Mouse (Mus musculus): ENCODE data around the gene Prrt2. TPM values are rescaled to one million over a fixed set of nuclear protein-coding genes. Genes with fewer than 3 reads are reported as not detected.

Gene Prrt2
- polyA plus RNA-seq, 1 experiment from 2014 or later = 0.13 TPM

- Histone ChIP-seq H3K4me1 (replicated peaks) (peaks cover 74% of the 10 kb centered on the region), H3K9ac (no peak overlapping the region), H3K4me2 (0 out of 2 replicates have a peak overlapping the region, but pooled peaks have one; percentile 96), H3K27me3 (no peaks in the 10 kb centered on the region), H3K4me3 (replicated peaks) (no peak overlapping the region), H3K9me3 (replicated peaks) (no peaks in the 10 kb centered on the region), H3K27ac (replicated peaks) (no peak overlapping the region; the same call in 1 of the 2 replicates), H3K36me3 (replicated peaks) (peaks cover 16% of the 10 kb centered on the region)
- 87% methylated on average over 10 of the region's 10 CpGs for WGBS (ENCODE audit: insufficient replicate concordance)
- ATAC-seq (ENCODE audit: insufficient read depth) = no peak
Measured at GRCm38 (mm10) chr7:127012845-127013244, 8.2 kb downstream of the Prrt2 start.

- Histone ChIP-seq H3K36me3 (replicated peaks) (peaks cover 16% of the 10 kb centered on the region), H3K4me2 (no peak overlapping the region), H3K27ac (replicated peaks) (0 out of 2 replicates have a peak overlapping the region, but pooled peaks have one; percentile 34), H3K9me3 (replicated peaks) (no peaks in the 10 kb centered on the region), H3K4me1 (replicated peaks) (peaks cover 74% of the 10 kb centered on the region), H3K4me3 (replicated peaks) (no peak overlapping the region), H3K9ac (no peak overlapping the region), H3K27me3 (no peaks in the 10 kb centered on the region)
- ATAC-seq (ENCODE audit: insufficient read depth) = no peak
- WGBS (ENCODE audit: insufficient replicate concordance) = 67% methylated on average over 6 of the region's 6 CpGs
Measured at GRCm38 (mm10) chr7:127012374-127012773, 8.6 kb downstream of the Prrt2 start.

GRCm38 (mm10) chr7:127011717-127012116 lies 9.3 kb downstream of the Prrt2 start:
- Histone ChIP-seq H3K4me3 (replicated peaks) (no peak overlapping the region), H3K9me3 (replicated peaks) (no peaks in the 10 kb centered on the region), H3K9ac (no peak overlapping the region), H3K27ac (replicated peaks) (peak overlapping the region; percentile 34; the same call in 1 of the 2 replicates), H3K27me3 (no peaks in the 10 kb centered on the region), H3K4me2 (no peak overlapping the region), H3K4me1 (replicated peaks) (peaks cover 76% of the 10 kb centered on the region), H3K36me3 (replicated peaks) (peaks cover 16% of the 10 kb centered on the region)
- 65% methylated on average over 2 of the region's 2 CpGs for WGBS (ENCODE audit: insufficient replicate concordance)
- ATAC-seq (ENCODE audit: insufficient read depth) = no peak

GRCm38 (mm10) chr7:127011051-127011450 lies 10.0 kb downstream of the Prrt2 start:
- Histone ChIP-seq H3K9ac (no peak overlapping the region), H3K36me3 (replicated peaks) (peaks cover 16% of the 10 kb centered on the region), H3K4me3 (replicated peaks) (no peak overlapping the region), H3K9me3 (replicated peaks) (no peaks in the 10 kb centered on the region), H3K4me1 (replicated peaks) (peaks cover 77% of the 10 kb centered on the region), H3K27ac (replicated peaks) (peak overlapping the region; percentile 34; the same call in 1 of the 2 replicates), H3K4me2 (no peak overlapping the region), H3K27me3 (no peaks in the 10 kb centered on the region)
- no peak for ATAC-seq (ENCODE audit: insufficient read depth)
- WGBS (ENCODE audit: insufficient replicate concordance) = 74% methylated on average over 2 of the region's 2 CpGs

- ATAC-seq (ENCODE audit: insufficient read depth) = no peak
- peaks cover 66% of the 10 kb centered on the region for H3K4me1 ChIP-seq (replicated peaks)
Measured at GRCm38 (mm10) chr7:127009307-127010085, 11.5 kb downstream of the Prrt2 start.

GRCm38 (mm10) chr7:127008239-127009019 lies 12.6 kb downstream of the Prrt2 start:
- peak overlapping the region; percentile 9; the same call in 1 of the 2 replicates for H3K4me3 ChIP-seq (replicated peaks)
- WGBS (ENCODE audit: insufficient replicate concordance) = 29% methylated on average over 9 of the region's 9 CpGs
- ATAC-seq (ENCODE audit: insufficient read depth) = peak; percentile 91

More at GRCm38 (mm10) chr7:127009307-127010085, 11.5 kb downstream of the Prrt2 start:
- WGBS (ENCODE audit: insufficient replicate concordance) = 70% methylated on average over 17 of the region's 17 CpGs
- peaks cover 5% of the 10 kb centered on the region; the same call in 1 of the 2 replicates for H3K36me3 ChIP-seq (replicated peaks)
- peak overlapping the region; percentile 55; the same call in 1 of the 2 replicates for H3K4me2 ChIP-seq
- H3K27me3 ChIP-seq = no peaks in the 10 kb centered on the region
- H3K4me3 ChIP-seq (replicated peaks) = no peak overlapping the region
- no peaks in the 10 kb centered on the region for H3K9me3 ChIP-seq (replicated peaks)
- no peak overlapping the region for H3K9ac ChIP-seq
- peak overlapping the region; percentile 88 for H3K27ac ChIP-seq (replicated peaks)

GRCm38 (mm10) chr7:127007313-127008024 lies 13.5 kb downstream of the Prrt2 start:
- ATAC-seq (ENCODE audit: insufficient read depth) = no peak
- H3K9ac ChIP-seq = no peak overlapping the region
- H3K36me3 ChIP-seq (replicated peaks) = peaks cover 4% of the 10 kb centered on the region; the same call in 1 of the 2 replicates
- no peak overlapping the region for H3K4me3 ChIP-seq (replicated peaks)
- H3K27me3 ChIP-seq = no peaks in the 10 kb centered on the region
- WGBS (ENCODE audit: insufficient replicate concordance) = 79% methylated on average over 6 of the region's 6 CpGs
- H3K9me3 ChIP-seq (replicated peaks) = no peaks in the 10 kb centered on the region
- H3K27ac ChIP-seq (replicated peaks) = no peak overlapping the region; the same call in 1 of the 2 replicates
- H3K4me2 ChIP-seq = no peak overlapping the region
- H3K4me1 ChIP-seq (replicated peaks) = peaks cover 48% of the 10 kb centered on the region

More at GRCm38 (mm10) chr7:127008239-127009019, 12.6 kb downstream of the Prrt2 start:
- Histone ChIP-seq H3K4me2 (peak overlapping the region; percentile 55), H3K9ac (peak overlapping the region; percentile 41), H3K36me3 (replicated peaks) (peaks cover 5% of the 10 kb centered on the region; the same call in 1 of the 2 replicates), H3K9me3 (replicated peaks) (no peaks in the 10 kb centered on the region), H3K27me3 (no peaks in the 10 kb centered on the region), H3K4me1 (replicated peaks) (peaks cover 55% of the 10 kb centered on the region), H3K27ac (replicated peaks) (peak overlapping the region; percentile 88)

GRCm38 (mm10) chr7:127004122-127004875 lies 16.7 kb downstream of the Prrt2 start:
- 77% methylated on average over 4 of the region's 4 CpGs for WGBS (ENCODE audit: insufficient replicate concordance)
- Histone ChIP-seq H3K4me2 (no peak overlapping the region), H3K27me3 (no peaks in the 10 kb centered on the region), H3K36me3 (replicated peaks) (no peaks in the 10 kb centered on the region), H3K9ac (no peak overlapping the region), H3K4me3 (replicated peaks) (no peak overlapping the region), H3K27ac (replicated peaks) (no peak overlapping the region), H3K4me1 (replicated peaks) (peaks cover 30% of the 10 kb centered on the region), H3K9me3 (replicated peaks) (no peaks in the 10 kb centered on the region)
- ATAC-seq (ENCODE audit: insufficient read depth) = no peak

- H3K27ac ChIP-seq (replicated peaks) = no peak overlapping the region
- H3K4me1 ChIP-seq (replicated peaks) = peaks cover 24% of the 10 kb centered on the region
- no peak overlapping the region for H3K4me2 ChIP-seq
- H3K36me3 ChIP-seq (replicated peaks) = no peaks in the 10 kb centered on the region
- no peak for ATAC-seq (ENCODE audit: insufficient read depth)
- H3K9ac ChIP-seq = no peak overlapping the region
- H3K27me3 ChIP-seq = no peaks in the 10 kb centered on the region
- H3K9me3 ChIP-seq (replicated peaks) = no peaks in the 10 kb centered on the region
- H3K4me3 ChIP-seq (replicated peaks) = no peak overlapping the region
- WGBS (ENCODE audit: insufficient replicate concordance) = 71% methylated on average over 5 of the region's 5 CpGs
Measured at GRCm38 (mm10) chr7:127003620-127004019, 17.4 kb downstream of the Prrt2 start.

GRCm38 (mm10) chr7:126999568-126999967 lies 21.4 kb downstream of the Prrt2 start:
- H3K4me3 ChIP-seq (replicated peaks) = no peak overlapping the region
- no peaks in the 10 kb centered on the region for H3K27me3 ChIP-seq
- 47% methylated on average over 10 of the region's 10 CpGs for WGBS (ENCODE audit: insufficient replicate concordance)
- H3K27ac ChIP-seq (replicated peaks) = no peak overlapping the region
- peaks cover 10% of the 10 kb centered on the region for H3K36me3 ChIP-seq (replicated peaks)
- H3K9me3 ChIP-seq (replicated peaks) = no peaks in the 10 kb centered on the region
- no peaks in the 10 kb centered on the region; the same call in 1 of the 2 replicates for H3K4me1 ChIP-seq (replicated peaks)
- H3K4me2 ChIP-seq = no peak overlapping the region
- H3K9ac ChIP-seq = no peak overlapping the region
- no peak for ATAC-seq (ENCODE audit: insufficient read depth)

Data from liver, embryonic 15.5 days (tissue).